Mouse (Mus musculus): Measurements from ENCODE around the gene Vps13c. TPM values are rescaled to one million over a fixed set of nuclear protein-coding genes. Genes with fewer than 3 reads are reported as not detected.

Vps13c gene
- polyA plus RNA-seq, 1 experiment, result 64.3 TPM

GRCm38 (mm10) chr9:67846089-67846488 lies 5.9 kb downstream of the Vps13c start:
- no peak for TF ChIP-seq CTCF (IDR thresholded peaks at IDR 0.05; ENCODE audit: insufficient read depth, low read depth, low read length)
- TF ChIP-seq POLR2A (IDR thresholded peaks at IDR 0.05; ENCODE audit: insufficient read depth, low read depth, low read length), result no peak

GRCm38 (mm10) chr9:67847606-67848005 lies 7.4 kb downstream of the Vps13c start:
- H3K4me3 ChIP-seq (ENCODE audit: insufficient read depth, low read depth, low read length), result no peak overlapping the region
- WGBS, result 57% methylated on average over 3 of the region's 3 CpGs
- H3K4me1 ChIP-seq (ENCODE audit: control insufficient read depth, insufficient read depth, low read length), result peaks cover 3% of the 10 kb centered on the region; the same call in 1 of the 2 replicates
- H3K27ac ChIP-seq (ENCODE audit: insufficient read depth, low read depth, low read length), result no peak overlapping the region
- TF ChIP-seq CTCF (IDR thresholded peaks at IDR 0.05; ENCODE audit: insufficient read depth, low read depth, low read length) (no peak), POLR2A (IDR thresholded peaks at IDR 0.05; ENCODE audit: insufficient read depth, low read depth, low read length) (no peak)

More at GRCm38 (mm10) chr9:67846089-67846488, 5.9 kb downstream of the Vps13c start:
- Histone ChIP-seq H3K27ac (ENCODE audit: insufficient read depth, low read depth, low read length) (no peak overlapping the region), H3K4me3 (ENCODE audit: insufficient read depth, low read depth, low read length) (no peak overlapping the region), H3K4me1 (ENCODE audit: control insufficient read depth, insufficient read depth, low read length) (peaks cover 5% of the 10 kb centered on the region; the same call in 1 of the 2 replicates)
- 97% methylated on average over 2 of the region's 2 CpGs for WGBS

- H3K4me1 ChIP-seq (ENCODE audit: control insufficient read depth, insufficient read depth, low read length), result peaks cover 3% of the 10 kb centered on the region; the same call in 1 of the 2 replicates
- 88% methylated on average over 12 of the region's 12 CpGs for WGBS
- no peak for TF ChIP-seq CTCF (IDR thresholded peaks at IDR 0.05; ENCODE audit: insufficient read depth, low read depth, low read length)
- TF ChIP-seq POLR2A (IDR thresholded peaks at IDR 0.05; ENCODE audit: insufficient read depth, low read depth, low read length), result no peak
- no peak overlapping the region for H3K4me3 ChIP-seq (ENCODE audit: insufficient read depth, low read depth, low read length)
- no peak overlapping the region for H3K27ac ChIP-seq (ENCODE audit: insufficient read depth, low read depth, low read length)
Measured at GRCm38 (mm10) chr9:67849397-67849796, 9.2 kb downstream of the Vps13c start.

- no peak overlapping the region for H3K27ac ChIP-seq (ENCODE audit: insufficient read depth, low read depth, low read length)
- WGBS, result 98% methylated on average over 3 of the region's 3 CpGs
- peaks cover 3% of the 10 kb centered on the region; the same call in 1 of the 2 replicates for H3K4me1 ChIP-seq (ENCODE audit: control insufficient read depth, insufficient read depth, low read length)
- TF ChIP-seq CTCF (IDR thresholded peaks at IDR 0.05; ENCODE audit: insufficient read depth, low read depth, low read length) (no peak), POLR2A (IDR thresholded peaks at IDR 0.05; ENCODE audit: insufficient read depth, low read depth, low read length) (no peak)
- H3K4me3 ChIP-seq (ENCODE audit: insufficient read depth, low read depth, low read length), result no peak overlapping the region
Measured at GRCm38 (mm10) chr9:67849846-67850245, 9.7 kb downstream of the Vps13c start.

- Histone ChIP-seq H3K4me1 (ENCODE audit: control insufficient read depth, insufficient read depth, low read length) (peaks cover 3% of the 10 kb centered on the region; the same call in 1 of the 2 replicates), H3K27ac (ENCODE audit: insufficient read depth, low read depth, low read length) (no peak overlapping the region), H3K4me3 (ENCODE audit: insufficient read depth, low read depth, low read length) (no peak overlapping the region)
- TF ChIP-seq CTCF (IDR thresholded peaks at IDR 0.05; ENCODE audit: insufficient read depth, low read depth, low read length) (no peak), POLR2A (IDR thresholded peaks at IDR 0.05; ENCODE audit: insufficient read depth, low read depth, low read length) (no peak)
- 86% methylated on average over 4 of the region's 4 CpGs for WGBS
Measured at GRCm38 (mm10) chr9:67851150-67851549, 11.0 kb downstream of the Vps13c start.

GRCm38 (mm10) chr9:67860273-67860672 lies 20.1 kb downstream of the Vps13c start:
- no peaks in the 10 kb centered on the region for H3K4me1 ChIP-seq (ENCODE audit: control insufficient read depth, insufficient read depth, low read length)
- no peak for TF ChIP-seq POLR2A (IDR thresholded peaks at IDR 0.05; ENCODE audit: insufficient read depth, low read depth, low read length)
- TF ChIP-seq CTCF (IDR thresholded peaks at IDR 0.05; ENCODE audit: insufficient read depth, low read depth, low read length), result no peak
- H3K4me3 ChIP-seq (ENCODE audit: insufficient read depth, low read depth, low read length), result no peak overlapping the region
- 89% methylated on average over 2 of the region's 2 CpGs for WGBS
- H3K27ac ChIP-seq (ENCODE audit: insufficient read depth, low read depth, low read length), result no peak overlapping the region

- Histone ChIP-seq H3K4me3 (ENCODE audit: insufficient read depth, low read depth, low read length) (no peak overlapping the region), H3K4me1 (ENCODE audit: control insufficient read depth, insufficient read depth, low read length) (peaks cover 2% of the 10 kb centered on the region; the same call in 1 of the 2 replicates), H3K27ac (ENCODE audit: insufficient read depth, low read depth, low read length) (no peak overlapping the region)
- 97% methylated on average over 5 of the region's 5 CpGs for WGBS
- TF ChIP-seq POLR2A (IDR thresholded peaks at IDR 0.05; ENCODE audit: insufficient read depth, low read depth, low read length) (no peak), CTCF (IDR thresholded peaks at IDR 0.05; ENCODE audit: insufficient read depth, low read depth, low read length) (no peak)
Measured at GRCm38 (mm10) chr9:67863332-67863731, 23.1 kb downstream of the Vps13c start.

DNA sequence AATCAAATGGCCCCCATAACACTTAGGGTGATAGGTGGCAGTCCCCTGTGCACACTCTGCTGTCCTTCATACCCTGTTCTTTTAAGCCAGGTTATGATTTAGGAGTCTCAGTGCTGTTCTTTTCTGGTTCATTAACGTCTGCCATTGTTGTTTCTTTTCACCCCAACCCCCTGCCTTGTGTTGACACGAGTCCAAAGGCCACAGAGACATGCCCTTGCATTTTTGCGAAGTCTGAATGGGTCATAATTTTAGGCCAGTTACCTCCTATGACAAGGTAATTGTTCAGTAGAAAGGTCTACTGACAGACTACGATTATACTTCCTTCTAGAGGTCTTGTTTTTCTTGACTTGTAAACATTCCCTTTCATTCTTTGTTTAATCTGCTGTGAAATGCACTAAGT lies 23.8 kb downstream of the Vps13c start:
- 42% methylated on average over 4 of the region's 4 CpGs for WGBS
- peaks cover 3% of the 10 kb centered on the region for H3K4me1 ChIP-seq (ENCODE audit: control insufficient read depth, insufficient read depth, low read length)
- TF ChIP-seq CTCF (IDR thresholded peaks at IDR 0.05; ENCODE audit: insufficient read depth, low read depth, low read length), result no peak
- TF ChIP-seq POLR2A (IDR thresholded peaks at IDR 0.05; ENCODE audit: insufficient read depth, low read depth, low read length), result no peak
- no peak overlapping the region for H3K27ac ChIP-seq (ENCODE audit: insufficient read depth, low read depth, low read length)
- no peak overlapping the region for H3K4me3 ChIP-seq (ENCODE audit: insufficient read depth, low read depth, low read length)

GRCm38 (mm10) chr9:67865411-67865810 lies 25.2 kb downstream of the Vps13c start:
- WGBS, result 87% methylated on average over 7 of the region's 7 CpGs
- TF ChIP-seq CTCF (IDR thresholded peaks at IDR 0.05; ENCODE audit: insufficient read depth, low read depth, low read length) (no peak), POLR2A (IDR thresholded peaks at IDR 0.05; ENCODE audit: insufficient read depth, low read depth, low read length) (no peak)
- H3K27ac ChIP-seq (ENCODE audit: insufficient read depth, low read depth, low read length), result no peak overlapping the region
- H3K4me3 ChIP-seq (ENCODE audit: insufficient read depth, low read depth, low read length), result no peak overlapping the region
- peaks cover 10% of the 10 kb centered on the region for H3K4me1 ChIP-seq (ENCODE audit: control insufficient read depth, insufficient read depth, low read length)

DNA sequence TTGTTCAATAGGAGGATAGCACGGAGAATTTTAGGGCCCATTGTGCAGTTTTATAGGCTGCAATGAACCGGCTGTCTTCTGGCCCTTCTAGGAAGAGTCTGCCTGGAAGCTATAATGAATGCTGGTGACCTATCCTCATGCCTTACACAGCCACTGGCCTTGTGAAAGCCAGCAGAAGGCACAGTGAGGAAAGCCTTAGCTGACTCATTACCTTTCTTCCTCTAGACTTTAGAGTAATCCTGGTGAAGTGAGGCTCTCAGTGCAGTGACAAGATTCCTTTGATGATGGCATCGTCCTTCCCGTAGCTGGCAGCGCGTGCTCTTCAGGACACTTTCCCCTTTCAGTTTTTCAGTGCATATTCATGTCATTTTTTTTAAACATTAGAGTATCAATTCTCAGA lies 27.2 kb downstream of the Vps13c start:
- WGBS, result 84% methylated on average over 6 of the region's 6 CpGs
- TF ChIP-seq POLR2A (IDR thresholded peaks at IDR 0.05; ENCODE audit: insufficient read depth, low read depth, low read length) (no peak), CTCF (IDR thresholded peaks at IDR 0.05; ENCODE audit: insufficient read depth, low read depth, low read length) (no peak)
- H3K4me3 ChIP-seq (ENCODE audit: insufficient read depth, low read depth, low read length), result no peak overlapping the region
- peaks cover 10% of the 10 kb centered on the region for H3K4me1 ChIP-seq (ENCODE audit: control insufficient read depth, insufficient read depth, low read length)
- no peak overlapping the region for H3K27ac ChIP-seq (ENCODE audit: insufficient read depth, low read depth, low read length)
